Mouse (Mus musculus) heart, postnatal 0 days (tissue): Measurements from ENCODE around the gene Dtd1. TPM values are rescaled to one million over a fixed set of nuclear protein-coding genes. Genes with fewer than 3 reads are reported as not detected.

Source experiments
- ATAC-seq: fragments of 200-750 bp; cut with Nextera tagmentation; 2 replicates; pipeline ENCODE4 v1.8.0; 2017; ENCODE audit warnings: low read depth, moderate number of reproducible peaks, moderate library complexity; ENCODE audit not compliant: insufficient read depth
- DNase-seq: peaks from one replicate; pipeline ENCODE4 v3.0.0-alpha.2; 2016; ENCODE audit warnings: low spot score
- H3K27ac ChIP-seq: fragments of 300-500 bp; sonication (generic); 2 replicates; pipeline ENCODE4 v1.5.1; 2014; ENCODE audit warnings: low read depth, mild to moderate bottlenecking
- H3K27me3 ChIP-seq: fragments of 300-500 bp; sonication (generic); 2 replicates; pipeline ENCODE4 v1.6.1; 2014; ENCODE audit warnings: low read length, mixed read lengths; ENCODE audit not compliant: control insufficient read depth, insufficient read depth
- H3K36me3 ChIP-seq: fragments of 300-500 bp; sonication (generic); replicated peaks from 2 replicates; pipeline ENCODE4 v1.6.1; 2014; ENCODE audit warnings: low read length, mixed read lengths; ENCODE audit not compliant: control insufficient read depth, insufficient read depth
- H3K4me1 ChIP-seq: fragments of 300-500 bp; sonication (generic); 2 replicates; pipeline ENCODE4 v1.6.1; 2014; ENCODE audit warnings: antibody characterized with exemption; ENCODE audit not compliant: control insufficient read depth, insufficient read depth
- H3K4me2 ChIP-seq: fragments of 300-500 bp; sonication (generic); 2 replicates; pipeline ENCODE4 v1.6.1; 2014; ENCODE audit warnings: low read depth, mild to moderate bottlenecking, low read length, moderate library complexity
- H3K4me3 ChIP-seq: fragments of 300-500 bp; sonication (generic); 2 replicates; pipeline ENCODE4 v1.5.1; 2014; ENCODE audit warnings: low read depth, low read length
- H3K9ac ChIP-seq: fragments of 300-500 bp; sonication (generic); replicated peaks from 2 replicates; pipeline ENCODE4 v1.6.1; 2014; ENCODE audit warnings: low read depth, low read length, mixed read lengths
- H3K9me3 ChIP-seq: fragments of 300-500 bp; sonication (generic); replicated peaks from 2 replicates; pipeline ENCODE4 v1.6.1; 2016; ENCODE audit warnings: low read length; ENCODE audit not compliant: control insufficient read depth
- CTCF ChIP-seq: IDR thresholded peaks from 2 replicates; pipeline ENCODE4 v1.5.1; 2016; ENCODE audit warnings: antibody characterized with exemption, control low read depth, low read depth
- EP300 ChIP-seq: IDR thresholded peaks from 2 replicates; pipeline ENCODE4 v1.6.1; 2016; ENCODE audit warnings: antibody characterized with exemption, low read depth
- WGBS: fragments of 180-500 bp; shearing (Covaris S2); extraction: QIAGEN DNeasy Blood & Tissue Kit; methylation state at CpG from one replicate; pipeline ENCODE4 v1.1.7; 2014; 5-methylcytosine and 5-hydroxymethylcytosine counted together
- polyA plus RNA-seq: library from polyadenylated mRNA; unstranded; fragments of >200 nt; fragmentation: Nextera tagmentation; extraction: Ambion mirVana; gene quantifications from 2 replicates; pipeline ENCODE4 v1.2.1, GENCODE M21; 2015
- total RNA-seq: library from RNA; depleted of rRNA; stranded (reverse); fragments of >200 nt; gene quantifications from 2 replicates; pipeline ENCODE4 v1.2.3, GENCODE M21; 2014; ENCODE audit warnings: low replicate concordance

The Dtd1 gene
- total and polyA plus RNA-seq, 2 experiments from 2014 or later: 24.2 to 29.2 TPM

DNA sequence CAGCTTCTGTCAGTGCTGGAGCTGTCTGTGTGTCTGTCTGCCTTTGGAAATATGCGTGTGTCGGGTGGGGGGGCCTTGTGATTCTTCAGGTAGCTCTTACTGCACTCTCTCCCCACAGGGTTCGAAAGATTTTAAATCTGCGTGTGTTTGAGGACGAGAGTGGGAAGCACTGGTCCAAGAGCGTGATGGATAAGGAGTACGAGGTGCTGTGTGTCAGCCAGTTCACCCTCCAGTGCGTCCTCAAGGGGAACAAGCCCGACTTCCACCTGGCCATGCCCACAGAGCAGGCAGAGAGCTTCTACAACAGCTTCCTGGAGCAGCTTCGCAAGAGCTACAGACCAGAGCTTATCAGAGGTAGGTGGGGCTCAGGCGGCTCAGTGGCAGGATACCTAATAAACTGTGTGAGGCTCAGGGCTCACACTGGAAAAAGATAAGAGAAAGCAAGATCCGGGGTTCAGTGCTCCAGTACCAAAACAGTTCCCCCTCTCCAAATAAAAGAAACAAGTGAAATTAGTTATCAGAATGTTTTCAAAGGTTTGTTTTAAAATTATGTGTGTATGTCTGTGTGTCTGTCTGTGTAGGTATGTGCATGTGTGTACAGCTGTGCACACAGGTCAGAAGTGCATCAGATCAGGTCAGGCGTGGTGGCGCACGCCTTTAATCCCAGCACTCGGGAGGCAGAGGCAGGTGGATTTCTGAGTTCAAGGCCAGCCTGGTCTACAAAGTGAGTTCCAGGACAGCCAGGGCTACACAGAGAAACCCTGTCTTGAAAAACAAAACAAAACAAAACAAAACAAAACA is 17.6 kb downstream of the Dtd1 start:
- WGBS: 60% methylated on average over 16 of the region's 16 CpGs
- Histone ChIP-seq H3K9ac (no peak overlapping the region), H3K4me3 (no peak overlapping the region), H3K4me2 (no peak overlapping the region), H3K27me3 (no peaks in the 10 kb centered on the region), H3K4me1 (no peaks in the 10 kb centered on the region), H3K9me3 (no peaks in the 10 kb centered on the region), H3K27ac (no peak overlapping the region), H3K36me3 (no peaks in the 10 kb centered on the region)
- no peak for TF ChIP-seq EP300
- TF ChIP-seq CTCF: no peak
- ATAC-seq: no peak
- no peak for DNase-seq

DNA sequence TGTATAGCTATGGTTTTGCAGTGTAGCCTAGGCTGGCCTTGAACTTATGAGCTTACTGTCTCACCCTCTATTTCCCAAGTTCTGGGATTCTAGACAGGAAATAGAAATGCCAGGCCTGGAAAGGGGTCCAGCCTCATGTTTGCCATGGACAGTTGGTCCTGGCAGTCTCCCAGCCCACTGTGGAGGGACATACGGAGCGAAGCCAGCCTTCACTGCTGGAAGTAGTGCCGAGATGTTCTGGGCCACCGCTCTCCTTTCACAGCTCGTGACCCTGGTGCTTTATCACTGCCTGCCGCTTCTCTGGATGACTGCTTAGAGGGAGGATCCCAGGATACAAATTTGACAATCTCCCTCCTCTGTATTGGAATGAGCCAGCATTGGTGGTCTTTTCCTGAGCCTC is 21.8 kb downstream of the Dtd1 start:
- ATAC-seq (no peak), DNase-seq (no peak)
- H3K27ac ChIP-seq: no peak overlapping the region
- H3K27me3 ChIP-seq: no peaks in the 10 kb centered on the region
- no peak overlapping the region for H3K4me2 ChIP-seq
- no peak overlapping the region for H3K4me3 ChIP-seq
- no peaks in the 10 kb centered on the region for H3K9me3 ChIP-seq
- no peaks in the 10 kb centered on the region for H3K36me3 ChIP-seq
- no peak overlapping the region for H3K9ac ChIP-seq
- no peaks in the 10 kb centered on the region for H3K4me1 ChIP-seq
- WGBS: 87% methylated on average over 6 of the region's 6 CpGs
- TF ChIP-seq EP300 (no peak), CTCF (no peak)

DNA sequence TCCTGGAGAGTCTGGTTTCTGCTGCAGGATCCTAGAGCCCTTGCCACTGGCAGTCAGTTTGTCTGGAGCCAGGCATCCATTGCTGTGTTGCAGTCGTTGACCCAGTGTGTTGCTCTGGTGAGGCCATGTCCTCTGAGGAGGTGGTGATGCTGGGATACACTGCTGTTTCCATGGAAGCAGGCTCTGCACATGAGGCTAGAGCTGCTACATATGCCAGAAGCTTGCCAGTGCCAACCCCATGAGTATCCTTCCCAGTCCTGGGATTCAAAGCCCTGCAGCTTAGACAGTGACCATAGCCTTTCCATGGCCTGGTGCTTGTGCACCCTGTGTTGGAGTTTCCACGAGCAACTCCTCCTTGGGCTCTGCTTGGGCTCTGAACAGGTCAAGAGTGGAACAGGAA is 33.9 kb downstream of the Dtd1 start:
- H3K4me1 ChIP-seq: no peaks in the 10 kb centered on the region
- no peaks in the 10 kb centered on the region for H3K9me3 ChIP-seq
- H3K4me2 ChIP-seq: no peak overlapping the region
- no peaks in the 10 kb centered on the region for H3K36me3 ChIP-seq
- no peak overlapping the region for H3K4me3 ChIP-seq
- 68% methylated on average over 2 of the region's 2 CpGs for WGBS
- H3K27ac ChIP-seq: no peak overlapping the region
- no peaks in the 10 kb centered on the region for H3K27me3 ChIP-seq
- no peak for ATAC-seq
- no peak overlapping the region for H3K9ac ChIP-seq
- DNase-seq: no peak
- TF ChIP-seq EP300 (no peak), CTCF (no peak)

DNA sequence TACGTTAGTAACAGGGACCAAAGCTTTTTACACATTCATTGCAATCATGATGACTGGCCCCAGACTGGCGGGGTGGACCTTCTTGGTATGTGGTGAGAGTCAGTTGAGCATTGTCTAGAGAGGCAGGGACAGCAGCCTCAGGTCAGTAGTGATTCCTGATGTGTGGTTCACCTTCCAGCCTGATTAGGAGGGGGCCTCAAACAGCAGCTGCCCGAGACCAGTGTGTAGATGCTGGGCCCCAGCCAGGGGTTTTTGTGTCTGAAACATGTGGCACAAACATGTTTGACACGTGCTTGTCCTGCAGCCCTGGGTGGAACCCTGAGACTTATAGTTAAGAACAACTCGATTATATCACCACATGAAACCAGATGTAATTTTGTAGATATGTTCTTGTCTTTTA is 34.5 kb downstream of the Dtd1 start:
- no peaks in the 10 kb centered on the region for H3K36me3 ChIP-seq
- no peaks in the 10 kb centered on the region for H3K4me1 ChIP-seq
- ATAC-seq (no peak), DNase-seq (no peak)
- no peak overlapping the region for H3K9ac ChIP-seq
- 60% methylated on average over 5 of the region's 5 CpGs for WGBS
- TF ChIP-seq CTCF (no peak), EP300 (no peak)
- H3K27me3 ChIP-seq: no peaks in the 10 kb centered on the region
- no peak overlapping the region for H3K27ac ChIP-seq
- H3K4me3 ChIP-seq: no peak overlapping the region
- H3K9me3 ChIP-seq: no peaks in the 10 kb centered on the region
- no peak overlapping the region for H3K4me2 ChIP-seq

DNA sequence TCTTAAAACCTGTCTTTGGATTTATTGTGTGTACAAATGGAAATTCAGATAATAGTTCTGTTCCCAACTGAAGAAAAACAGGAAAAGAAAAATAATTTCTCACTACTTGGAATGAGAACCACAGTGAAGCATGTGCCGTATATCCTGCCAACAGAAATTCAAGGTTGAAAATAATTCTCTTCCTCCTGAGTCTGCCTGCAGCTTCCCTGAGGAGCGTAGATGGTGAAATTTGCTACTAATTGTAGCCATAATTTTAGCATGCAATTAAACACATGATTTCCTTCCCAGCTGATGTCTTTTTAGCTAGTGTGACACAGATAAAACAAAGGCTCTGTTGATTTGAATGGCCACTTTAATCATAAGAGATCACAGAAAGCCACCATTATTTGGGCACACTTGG is 35.0 kb downstream of the Dtd1 start:
- Histone ChIP-seq H3K27me3 (no peaks in the 10 kb centered on the region), H3K27ac (no peak overlapping the region), H3K4me3 (no peak overlapping the region), H3K9ac (no peak overlapping the region), H3K36me3 (no peaks in the 10 kb centered on the region), H3K4me2 (no peak overlapping the region), H3K9me3 (no peaks in the 10 kb centered on the region), H3K4me1 (no peaks in the 10 kb centered on the region)
- no peak for TF ChIP-seq CTCF
- no peak for TF ChIP-seq EP300
- DNase-seq: no peak
- no peak for ATAC-seq
- WGBS: 81% methylated on average over 2 of the region's 2 CpGs
